Mouse (Mus musculus) MEL (cell line): ENCODE results near the gene Rpl29.

Experiments used
- CHD2 ChIP-seq: IDR thresholded peaks from 2 replicates; pipeline ENCODE4 v1.6.1; 2011; ENCODE audit warnings: low read length, improper control_type of control experiment
- CTCF ChIP-seq, 3 experiments: IDR thresholded peaks in 2 of 3; conservative IDR thresholded peaks in 1 of 3; 2 replicates each; pipeline ENCODE4 v1.5.1; 2011 to 2012; ENCODE audit warnings: low read length in 3 of 3, low read depth in 2 of 3, mild to moderate bottlenecking in 2 of 3, improper control_type of control experiment in 1 of 3, inconsistent platforms in 1 of 3, mixed read lengths in 1 of 3, moderate library complexity in 1 of 3; ENCODE audit not compliant: control insufficient read depth in 1 of 3, insufficient read depth in 1 of 3, poor library complexity in 1 of 3, severe bottlenecking in 1 of 3
- E2F4 ChIP-seq: IDR thresholded peaks from 2 replicates; pipeline ENCODE4 v1.6.1; 2011; ENCODE audit warnings: low read depth, low read length, improper control_type of control experiment, borderline replicate concordance
- EP300 ChIP-seq, 2 experiments: IDR thresholded peaks; 2 replicates each; pipeline ENCODE4 v1.6.1; 2011; ENCODE audit warnings: improper control_type of control experiment in 2 of 2, low read length in 2 of 2, low read depth in 1 of 2, mild to moderate bottlenecking in 1 of 2
- MAX ChIP-seq: IDR thresholded peaks from 2 replicates; pipeline ENCODE4 v1.6.1; 2011; ENCODE audit warnings: low read length, improper control_type of control experiment
- MXI1 ChIP-seq: IDR thresholded peaks from 2 replicates; pipeline ENCODE4 v1.6.1; 2011; ENCODE audit warnings: mild to moderate bottlenecking, low read depth, low read length, improper control_type of control experiment
- POLR2A ChIP-seq, 2 experiments: IDR thresholded peaks; 2 replicates each; pipeline ENCODE4 v1.6.1; 2011 to 2012; ENCODE audit warnings: low read length in 2 of 2, mild to moderate bottlenecking in 2 of 2, control low read depth in 1 of 2, improper control_type of control experiment in 1 of 2, low read depth in 1 of 2, moderate library complexity in 1 of 2; ENCODE audit not compliant: control insufficient read depth in 1 of 2, insufficient read depth in 1 of 2, poor library complexity in 1 of 2
- TBP ChIP-seq: IDR thresholded peaks from 2 replicates; pipeline ENCODE4 v1.8.0; 2011; ENCODE audit warnings: low read depth, low read length, improper control_type of control experiment

GRCm38 (mm10) chr9:106421865-106422160 is 7.4 kb upstream of the Rpl29 start:
- TF ChIP-seq EP300 (IDR thresholded peaks at IDR 0.05; ENCODE audit: low read depth in 1 of 2, low read length in 2 of 2) (no peak), CTCF (IDR thresholded peaks at IDR 0.05 in 2 of 3, conservative IDR thresholded peaks at IDR 0.05 in 1 of 3; ENCODE audit: control insufficient read depth in 1 of 3, insufficient read depth in 1 of 3, low read depth in 2 of 3, low read length in 3 of 3, poor library complexity in 1 of 3, severe bottlenecking in 1 of 3) (peak; percentile 85 to 88 (median 86)), POLR2A (IDR thresholded peaks at IDR 0.05; ENCODE audit: control insufficient read depth in 1 of 2, insufficient read depth in 1 of 2, low read depth in 1 of 2, low read length in 2 of 2, poor library complexity in 1 of 2) (no peak), MXI1 (peak; percentile 67; the same call in 1 of the 2 replicates), MAX (peak; percentile 94), TBP (no peak), E2F4 (no peak), CHD2 (no peak)
